Mouse (Mus musculus) E14TG2a.4 (cell line): Measurements from ENCODE around the gene Npr3.

ENCODE experiments used
- CTCF ChIP-seq: conservative IDR thresholded peaks from 2 replicates; pipeline ENCODE4 v1.5.1; 2014; ENCODE audit warnings: low read length
- NANOG ChIP-seq: IDR thresholded peaks from 2 replicates; pipeline ENCODE4 v1.6.1; 2014; ENCODE audit warnings: borderline replicate concordance, low read length, mixed read lengths
- POU5F1 ChIP-seq: IDR thresholded peaks from 2 replicates; pipeline ENCODE4 v1.6.1; 2014; ENCODE audit warnings: low read length, borderline replicate concordance

GRCm38 (mm10) chr15:11914101-11914500, 7.0 kb upstream of the Npr3 start:
- TF ChIP-seq CTCF (no peak), POU5F1 (no peak), NANOG (no peak)
